Comparison of ENCODE assay signal across 13 mouse cellular contexts in the genomic region with DNA sequence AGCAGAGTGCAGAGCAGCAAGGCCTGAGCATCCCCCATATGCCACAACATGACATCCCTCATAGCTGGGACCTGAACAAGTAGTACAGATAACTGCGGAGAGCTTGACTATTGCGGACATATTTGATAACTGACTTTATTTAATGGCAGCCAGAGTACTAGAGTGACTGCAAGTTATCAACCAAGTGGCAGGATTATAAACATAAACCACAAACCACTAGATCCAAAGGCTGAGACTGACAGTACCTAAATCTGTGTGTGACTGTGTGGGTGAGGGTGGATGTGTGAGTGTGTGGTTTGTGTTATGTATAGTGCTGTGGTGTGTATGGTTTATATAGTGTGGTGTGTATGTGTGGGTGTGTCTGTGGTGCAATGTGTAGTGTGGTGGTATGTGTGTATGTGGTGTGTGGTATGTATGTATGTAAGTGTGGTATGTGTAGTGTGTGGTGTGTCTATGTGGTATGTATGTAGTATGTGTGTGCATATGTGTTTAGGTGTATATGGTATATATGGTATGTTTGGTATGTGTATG.
DNase-seq lines count a peak whose midpoint lies in the region; ATAC-seq and TF ChIP-seq lines count a peak whose summit lies in the region.
"Had no signal": no experiment of that assay in that cellular context is flagged by ENCODE, and none has a peak within 500 bp of the region (broad histone marks: within the 10 kb centered on the region; RNA-seq: fewer than 3 reads in every experiment).

No protein-coding gene starts in this region.

- no peaks in the 10 kb centered on the region for H3K36me3 ChIP-seq in intestine, embryonic 16.5 days (ENCODE audit: control insufficient read depth, insufficient read depth, low read length)
- H3K36me3 ChIP-seq in intestine, postnatal 0 days (ENCODE audit: control insufficient read depth, insufficient read depth), result no peaks in the 10 kb centered on the region
- no peaks in the 10 kb centered on the region for H3K36me3 ChIP-seq in midbrain, embryonic 15.5 days (replicated peaks)
- H3K36me3 ChIP-seq in midbrain, embryonic 13.5 days, result no peaks in the 10 kb centered on the region
- no peaks in the 10 kb centered on the region for H3K36me3 ChIP-seq in embryonic facial prominence, embryonic 13.5 days
- H3K36me3 ChIP-seq in stomach, embryonic 14.5 days (ENCODE audit: control insufficient read depth, insufficient read depth, low read length), result no peaks in the 10 kb centered on the region
- H3K36me3 ChIP-seq: liver, embryonic 15.5 days had no signal

- no peak for TF ChIP-seq CTCF in intestine, postnatal 0 days (IDR thresholded peaks at IDR 0.05; ENCODE audit: low read depth)

- H3K4me2 ChIP-seq in intestine, embryonic 16.5 days (ENCODE audit: low read depth, low read length), result no peak overlapping the region
- no peak overlapping the region for H3K4me2 ChIP-seq in intestine, postnatal 0 days (replicated peaks; ENCODE audit: low read depth)
- H3K4me2 ChIP-seq in midbrain, embryonic 15.5 days, result no peak overlapping the region
- H3K4me2 ChIP-seq in midbrain, embryonic 13.5 days (replicated peaks), result no peak overlapping the region
- no peak overlapping the region for H3K4me2 ChIP-seq in embryonic facial prominence, embryonic 13.5 days
- no peak overlapping the region for H3K4me2 ChIP-seq in stomach, embryonic 14.5 days (replicated peaks; ENCODE audit: low read depth, low read length)
- H3K4me2 ChIP-seq: hindbrain, embryonic 14.5 days; liver, embryonic 15.5 days had no signal

- ATAC-seq in intestine, embryonic 16.5 days, result no peak
- ATAC-seq in intestine, postnatal 0 days, result no peak
- 0 out of 2 replicates have a peak, but pooled peaks have one; percentile 30 for ATAC-seq in midbrain, embryonic 15.5 days (replicated peaks)
- ATAC-seq in midbrain, embryonic 13.5 days, result no peak
- 0 out of 2 replicates have a peak, but pooled peaks have one; percentile 15 for ATAC-seq in embryonic facial prominence, embryonic 13.5 days (ENCODE audit: insufficient number of reproducible peaks, insufficient read depth, low FRiP score, low TSS enrichment, low read depth)
- ATAC-seq in stomach, embryonic 14.5 days (ENCODE audit: insufficient number of reproducible peaks, insufficient read depth, low FRiP score, low read depth), result 0 out of 2 replicates have a peak, but pooled peaks have one; percentile 23

- H3K9ac ChIP-seq in intestine, embryonic 16.5 days (ENCODE audit: low read depth, low read length), result no peak overlapping the region
- no peak overlapping the region for H3K9ac ChIP-seq in intestine, postnatal 0 days (ENCODE audit: low read depth, low read length)
- H3K9ac ChIP-seq in midbrain, embryonic 15.5 days, result no peak overlapping the region
- H3K9ac ChIP-seq in midbrain, embryonic 13.5 days (replicated peaks), result no peak overlapping the region
- H3K9ac ChIP-seq in embryonic facial prominence, embryonic 13.5 days, result no peak overlapping the region
- no peak overlapping the region for H3K9ac ChIP-seq in stomach, embryonic 14.5 days (replicated peaks; ENCODE audit: low read depth, low read length)
- H3K9ac ChIP-seq: hindbrain, embryonic 14.5 days; liver, embryonic 15.5 days had no signal

- H3K4me1 ChIP-seq in intestine, embryonic 16.5 days (ENCODE audit: control insufficient read depth, insufficient read depth, low read length), result no peaks in the 10 kb centered on the region
- H3K4me1 ChIP-seq in intestine, postnatal 0 days (replicated peaks; ENCODE audit: control insufficient read depth, insufficient read depth, low read length), result no peaks in the 10 kb centered on the region
- 0 out of 2 replicates have a peak, but pooled peaks cover 3% of the 10 kb centered on the region for H3K4me1 ChIP-seq in midbrain, embryonic 15.5 days
- peaks cover 5% of the 10 kb centered on the region; the same call in 1 of the 2 replicates for H3K4me1 ChIP-seq in midbrain, embryonic 13.5 days (replicated peaks)
- H3K4me1 ChIP-seq in embryonic facial prominence, embryonic 13.5 days, result peaks cover 22% of the 10 kb centered on the region
- peaks cover 10% of the 10 kb centered on the region; the same call in 1 of the 2 replicates for H3K4me1 ChIP-seq in stomach, embryonic 14.5 days (ENCODE audit: control insufficient read depth, insufficient read depth, low read length)
- H3K4me1 ChIP-seq: liver, embryonic 15.5 days had no signal

- H3K4me3 ChIP-seq in intestine, embryonic 16.5 days (ENCODE audit: low read length), result no peak overlapping the region
- H3K4me3 ChIP-seq in intestine, postnatal 0 days (ENCODE audit: low read depth, low read length), result no peak overlapping the region
- H3K4me3 ChIP-seq in midbrain, embryonic 15.5 days, result no peak overlapping the region
- no peak overlapping the region for H3K4me3 ChIP-seq in midbrain, embryonic 13.5 days (replicated peaks)
- H3K4me3 ChIP-seq in embryonic facial prominence, embryonic 13.5 days, result no peak overlapping the region
- no peak overlapping the region for H3K4me3 ChIP-seq in stomach, embryonic 14.5 days (ENCODE audit: low read depth, low read length)
- H3K4me3 ChIP-seq: liver, embryonic 15.5 days had no signal

- no peaks in the 10 kb centered on the region for H3K9me3 ChIP-seq in intestine, embryonic 16.5 days (ENCODE audit: control insufficient read depth, low read length)
- H3K9me3 ChIP-seq in intestine, postnatal 0 days (ENCODE audit: control insufficient read depth), result no peaks in the 10 kb centered on the region
- no peaks in the 10 kb centered on the region for H3K9me3 ChIP-seq in midbrain, embryonic 15.5 days
- no peaks in the 10 kb centered on the region for H3K9me3 ChIP-seq in midbrain, embryonic 13.5 days
- H3K9me3 ChIP-seq in embryonic facial prominence, embryonic 13.5 days, result no peaks in the 10 kb centered on the region
- no peaks in the 10 kb centered on the region for H3K9me3 ChIP-seq in stomach, embryonic 14.5 days (ENCODE audit: control insufficient read depth, low read depth, low read length)
- H3K9me3 ChIP-seq: liver, embryonic 15.5 days had no signal

- peak overlapping the region; percentile 20; the same call in 1 of the 2 replicates for H3K27ac ChIP-seq in intestine, embryonic 16.5 days (ENCODE audit: low read length)
- no peak overlapping the region for H3K27ac ChIP-seq in intestine, postnatal 0 days (ENCODE audit: low read depth, low read length)
- no peak overlapping the region for H3K27ac ChIP-seq in midbrain, embryonic 15.5 days
- no peak overlapping the region for H3K27ac ChIP-seq in midbrain, embryonic 13.5 days
- no peak overlapping the region for H3K27ac ChIP-seq in embryonic facial prominence, embryonic 13.5 days
- no peak overlapping the region for H3K27ac ChIP-seq in stomach, embryonic 14.5 days (ENCODE audit: low read length)
- H3K27ac ChIP-seq: hindbrain, embryonic 14.5 days; liver, embryonic 15.5 days had no signal

- WGBS in intestine, embryonic 16.5 days, result 84% methylated on average over 2 of the region's 2 CpGs
- WGBS in intestine, postnatal 0 days, result 75% methylated on average over 2 of the region's 2 CpGs
- WGBS in midbrain, embryonic 15.5 days, result 98% methylated on average over 2 of the region's 2 CpGs
- WGBS in midbrain, embryonic 13.5 days, result 98% methylated on average over 2 of the region's 2 CpGs
- 92% methylated on average over 2 of the region's 2 CpGs for WGBS in embryonic facial prominence, embryonic 13.5 days
- WGBS in stomach, embryonic 14.5 days, result 78% methylated on average over 2 of the region's 2 CpGs

- no peak for DNase-seq in thymus, postnatal 0 days (ENCODE audit: low spot score)
- DNase-seq: cerebellum, adult 2 months; kidney, adult 8-10 months; layer of hippocampus, postnatal 36 days; midbrain, embryonic 14.5 days had no signal

- H3K27me3 ChIP-seq in intestine, embryonic 16.5 days (replicated peaks; ENCODE audit: control insufficient read depth, insufficient read depth, low read length), result no peaks in the 10 kb centered on the region
- H3K27me3 ChIP-seq in intestine, postnatal 0 days (replicated peaks; ENCODE audit: control insufficient read depth, insufficient read depth, low read length), result no peaks in the 10 kb centered on the region
- H3K27me3 ChIP-seq in midbrain, embryonic 15.5 days (replicated peaks), result no peaks in the 10 kb centered on the region
- H3K27me3 ChIP-seq in midbrain, embryonic 13.5 days, result no peaks in the 10 kb centered on the region
- H3K27me3 ChIP-seq in embryonic facial prominence, embryonic 13.5 days, result no peaks in the 10 kb centered on the region
- H3K27me3 ChIP-seq in stomach, embryonic 14.5 days (ENCODE audit: control insufficient read depth, insufficient read depth, low read length), result no peaks in the 10 kb centered on the region
- H3K27me3 ChIP-seq: liver, embryonic 15.5 days had no signal

Comparison
In these comparisons a context has a peak if more than half of its experiments do, and no peak if none do; other contexts are left out.
1. ATAC-seq: peak in midbrain, embryonic 15.5 days (single experiment), embryonic facial prominence, embryonic 13.5 days (single experiment) and stomach, embryonic 14.5 days (single experiment); none in intestine, embryonic 16.5 days (single experiment), intestine, postnatal 0 days (single experiment) and midbrain, embryonic 13.5 days (single experiment).